ENCODE assay signal across 14 mouse cellular contexts in genomic region chr10:120666202-120666860, GRCm38 (mm10).
DNase-seq lines count a peak whose midpoint lies in the region.
"Had no signal": no experiment of that assay in that cellular context is flagged by ENCODE, and none has a peak within 500 bp of the region (broad histone marks: within the 10 kb centered on the region; RNA-seq: fewer than 3 reads in every experiment).

No protein-coding gene starts in this region.

- peaks cover 15% of the 10 kb centered on the region for H3K4me1 ChIP-seq in megakaryocyte, embryonic 14.5 days
- H3K4me1 ChIP-seq: hindbrain, embryonic 10.5 days; intestine, embryonic 15.5 days; liver, embryonic 15.5 days; neural tube, embryonic 13.5 days had no signal

- H3K9me3 ChIP-seq in megakaryocyte, embryonic 14.5 days = peaks cover 8% of the 10 kb centered on the region; the same call in 1 of the 2 replicates
- H3K9me3 ChIP-seq: hindbrain, embryonic 10.5 days; intestine, embryonic 15.5 days; limb, embryonic 12.5 days; liver, embryonic 15.5 days; neural tube, embryonic 13.5 days had no signal

- intact Hi-C loops in left cerebral cortex, postnatal 4 days (cut with DNase I) = no loop called here
- intact Hi-C loops in left cerebral cortex, postnatal 10 days (cut with DNase I) = no loop called here

- H3K27me3 ChIP-seq in megakaryocyte, embryonic 14.5 days (replicated peaks) = no peaks in the 10 kb centered on the region
- H3K27me3 ChIP-seq: intestine, embryonic 15.5 days; limb, embryonic 12.5 days; liver, embryonic 15.5 days; Patski had no signal

- peak; percentile 55 for DNase-seq in left cerebral cortex, postnatal 4 days
- DNase-seq in left cerebral cortex, postnatal 10 days (ENCODE audit: extremely low spot score in 1 of 2, low spot score in 2 of 2) = no peak
- peak; percentile 20 for DNase-seq in cerebellum, adult 11 months
- peak; percentile 39 to 41 for DNase-seq in cerebellum, postnatal 36 days
- no peak for DNase-seq in kidney, postnatal 36 days
- no peak for DNase-seq in retina, postnatal 1 day
- no peak for DNase-seq in ovary, postnatal 10 days (ENCODE audit: low spot score)

- peaks cover 2% of the 10 kb centered on the region for H3K36me3 ChIP-seq in megakaryocyte, embryonic 14.5 days (replicated peaks; ENCODE audit: low read length)
- H3K36me3 ChIP-seq: hindbrain, embryonic 10.5 days; intestine, embryonic 15.5 days; limb, embryonic 12.5 days; liver, embryonic 15.5 days; neural tube, embryonic 13.5 days had no signal

- peak overlapping the region; percentile 14 for H3K4me3 ChIP-seq in megakaryocyte, embryonic 14.5 days (replicated peaks)
- H3K4me3 ChIP-seq: hindbrain, embryonic 10.5 days; intestine, embryonic 15.5 days; limb, embryonic 12.5 days; liver, embryonic 15.5 days; neural tube, embryonic 13.5 days had no signal

Comparison
In these comparisons a context has a peak if more than half of its experiments do, and no peak if none do; other contexts are left out.
1. DNase-seq: peak in left cerebral cortex, postnatal 4 days (single experiment), cerebellum, adult 11 months (single experiment) and cerebellum, postnatal 36 days (2 of 2); none in left cerebral cortex, postnatal 10 days (0 of 2), kidney, postnatal 36 days (0 of 2), retina, postnatal 1 day (single experiment) and ovary, postnatal 10 days (single experiment).